Mouse (Mus musculus) embryo, embryonic 10.5 days (tissue): ENCODE data around the gene Vps13c.

Source experiments
- DNase-seq: peaks from one replicate; pipeline ENCODE4 v3.0.0-alpha.2; 2015; ENCODE audit warnings: low spot score

The Vps13c gene

GRCm38 (mm10) chr9:67883349-67883984, 43.3 kb downstream of the Vps13c start:
- DNase-seq: no peak

- no peak for DNase-seq
These were observed 43.9 kb downstream of the Vps13c start for GRCm38 (mm10) chr9:67884095-67884494.

DNA sequence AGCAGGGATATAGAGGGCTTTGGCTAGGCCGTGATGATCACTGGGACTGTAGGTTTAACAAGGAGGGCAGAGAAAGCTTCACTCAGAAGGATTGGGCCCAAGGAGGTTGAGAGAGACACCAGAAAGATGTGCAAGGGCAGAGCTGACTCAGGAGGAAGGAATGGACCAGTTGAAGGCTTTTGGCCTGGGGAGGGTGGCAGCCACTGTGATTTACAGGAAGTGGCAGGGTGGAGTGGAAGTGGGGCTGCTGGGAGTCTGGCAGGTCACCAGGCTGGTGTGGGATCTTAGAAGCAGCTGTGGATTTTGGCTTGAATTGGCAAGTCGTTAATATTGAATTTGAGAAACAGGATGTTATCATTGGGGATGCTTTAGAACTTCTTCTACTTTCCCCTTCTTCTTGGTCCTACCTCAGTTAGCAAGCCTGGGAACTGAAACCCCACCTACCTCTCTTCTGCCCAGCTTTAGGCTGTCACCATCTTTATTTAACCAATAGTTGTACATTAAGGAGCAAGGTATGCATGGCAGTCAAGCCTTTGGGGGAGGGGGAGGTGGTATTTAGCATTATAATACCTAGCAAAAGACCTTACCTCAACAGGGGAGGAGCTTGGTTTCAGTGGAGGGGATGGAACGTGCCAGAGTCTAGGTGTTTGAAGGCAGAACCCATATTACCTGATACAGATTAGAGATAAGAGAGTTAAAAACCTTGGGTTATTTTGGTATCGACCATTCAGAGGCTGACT, 47.0 kb downstream of the Vps13c start:
- DNase-seq: no peak

GRCm38 (mm10) chr9:67893474-67893873, 53.3 kb downstream of the Vps13c start:
- no peak for DNase-seq

DNA sequence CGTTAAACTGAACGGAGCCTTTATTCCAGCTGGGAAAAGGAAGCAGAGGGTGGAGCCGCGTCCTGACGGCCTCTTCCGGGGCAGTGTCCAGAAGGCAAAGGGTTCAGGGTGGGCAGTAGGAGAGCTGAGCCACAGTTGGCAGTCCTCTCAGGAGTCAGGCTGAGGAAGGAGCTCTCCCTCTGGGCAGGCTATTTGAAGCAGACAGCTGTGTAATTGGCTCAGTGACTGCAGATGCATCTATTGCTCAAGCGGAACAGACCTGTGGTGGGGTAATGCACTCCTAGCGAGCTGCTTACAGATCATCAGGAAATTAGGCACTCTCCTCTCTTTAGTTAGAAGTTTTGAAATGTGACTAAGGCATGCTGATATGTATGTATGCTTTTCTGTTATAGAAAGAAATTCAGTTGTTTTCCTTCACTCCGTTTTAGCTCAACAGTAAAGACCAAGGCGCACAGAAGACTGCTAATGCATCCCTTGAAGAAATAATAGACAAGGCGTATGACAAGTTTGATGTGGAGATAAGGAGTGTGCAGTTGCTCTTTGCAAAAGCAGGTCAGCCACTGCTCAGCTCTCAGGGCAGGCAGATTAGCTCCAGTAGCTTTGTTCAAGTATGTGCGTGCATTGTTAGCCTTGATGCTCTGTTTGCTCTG, 56.6 kb downstream of the Vps13c start:
- no peak for DNase-seq

GRCm38 (mm10) chr9:67900398-67900797, 60.2 kb downstream of the Vps13c start:
- DNase-seq: no peak

DNA sequence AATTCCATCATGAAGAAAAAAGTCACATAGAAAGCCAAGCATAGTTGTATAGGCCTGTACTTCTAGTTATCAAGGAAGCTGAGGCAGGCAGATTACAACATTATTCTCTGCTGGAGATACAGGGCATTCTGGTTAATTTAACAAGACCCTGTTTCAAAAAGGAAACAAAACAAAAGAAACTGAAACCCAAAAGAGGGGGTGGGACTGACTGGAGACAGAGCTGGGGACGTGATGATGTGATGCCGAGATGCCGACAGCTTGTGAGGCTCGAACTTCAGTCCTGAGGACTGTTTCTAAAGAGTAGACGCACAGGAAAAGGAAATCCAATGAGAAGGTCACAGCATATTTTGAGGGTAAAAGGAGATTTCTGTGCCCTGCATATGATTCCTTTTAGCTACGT, 64.2 kb downstream of the Vps13c start:
- no peak for DNase-seq

- DNase-seq: no peak
These were observed 65.3 kb downstream of the Vps13c start for GRCm38 (mm10) chr9:67905541-67905940.

- no peak for DNase-seq
These were observed 74.5 kb downstream of the Vps13c start for GRCm38 (mm10) chr9:67914681-67915080.

- no peak for DNase-seq
These were observed 82.2 kb downstream of the Vps13c start for GRCm38 (mm10) chr9:67922350-67922749.

GRCm38 (mm10) chr9:67930629-67931028, 90.4 kb downstream of the Vps13c start:
- DNase-seq: no peak

DNA sequence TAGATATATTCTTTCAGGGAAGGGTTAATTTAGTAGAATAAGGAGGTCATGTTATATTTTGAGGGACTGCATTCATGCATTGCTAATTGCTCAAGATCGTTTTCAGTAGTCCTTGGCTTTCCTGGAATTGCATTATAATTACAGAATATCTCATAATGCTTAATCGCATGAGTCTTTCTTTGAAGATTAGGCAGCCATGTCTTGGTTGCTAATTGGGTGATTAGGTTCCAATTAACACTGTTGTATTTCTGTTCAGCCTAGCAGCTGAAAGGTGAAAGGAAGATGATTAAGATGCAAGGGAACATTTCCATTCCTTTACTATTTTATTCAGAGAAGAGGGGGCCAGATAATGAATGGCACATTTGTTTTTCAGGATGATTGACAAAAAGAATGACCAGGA, 97.1 kb downstream of the Vps13c start:
- DNase-seq: no peak

- no peak for DNase-seq
These were observed 115.3 kb downstream of the Vps13c start for GRCm38 (mm10) chr9:67955466-67956010.

- no peak for DNase-seq
These were observed 121.8 kb downstream of the Vps13c start for GRCm38 (mm10) chr9:67961953-67962352.

- peak; percentile 45 for DNase-seq
These were observed 125.7 kb downstream of the Vps13c start for GRCm38 (mm10) chr9:67965889-67966288.

GRCm38 (mm10) chr9:67967011-67967410, 126.8 kb downstream of the Vps13c start:
- DNase-seq: no peak

DNA sequence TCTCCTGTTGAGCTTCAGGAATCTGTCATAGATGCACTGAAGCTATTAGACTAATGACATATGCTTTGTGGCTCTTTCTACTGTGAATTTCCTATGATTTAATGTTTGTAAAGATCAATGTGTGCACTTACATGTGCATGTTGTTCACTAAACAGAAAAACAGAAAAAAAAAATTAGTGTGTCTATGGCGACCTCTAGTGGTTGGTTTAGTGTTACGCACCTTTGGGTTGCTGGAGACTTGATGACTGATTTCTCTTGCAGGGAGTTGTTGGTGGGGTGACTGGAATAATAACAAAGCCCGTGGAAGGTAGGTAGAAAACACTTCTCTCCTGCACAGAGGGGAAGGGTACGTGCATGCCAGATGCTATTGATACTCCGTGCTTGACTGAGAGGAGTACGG, 133.3 kb downstream of the Vps13c start:
- peak; percentile 85 for DNase-seq

GRCm38 (mm10) chr9:67975491-67975890, 135.3 kb downstream of the Vps13c start:
- no peak for DNase-seq

DNA sequence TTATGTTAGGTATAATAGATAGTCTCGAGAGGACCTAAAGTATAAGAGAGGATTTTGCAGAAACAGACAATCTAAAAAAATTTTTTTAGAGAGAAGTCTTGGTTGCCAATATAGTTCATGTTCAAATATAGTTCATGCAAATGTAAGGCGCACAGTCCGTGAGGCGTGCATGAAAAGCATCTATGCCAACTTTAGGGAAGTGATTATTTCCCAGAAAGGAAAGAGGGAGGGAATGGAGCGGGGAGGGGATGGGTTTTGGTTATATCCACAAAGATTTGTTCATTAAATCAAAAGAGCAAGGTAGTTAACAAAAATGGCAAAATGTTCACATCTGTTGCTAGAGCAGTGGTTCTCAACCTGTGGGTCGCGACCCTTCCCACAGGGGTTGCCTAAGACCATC, 166.4 kb downstream of the Vps13c start:
- no peak for DNase-seq

GRCm38 (mm10) chr9:68014991-68015396, 174.8 kb downstream of the Vps13c start:
- peak; percentile 91 for DNase-seq

DNA sequence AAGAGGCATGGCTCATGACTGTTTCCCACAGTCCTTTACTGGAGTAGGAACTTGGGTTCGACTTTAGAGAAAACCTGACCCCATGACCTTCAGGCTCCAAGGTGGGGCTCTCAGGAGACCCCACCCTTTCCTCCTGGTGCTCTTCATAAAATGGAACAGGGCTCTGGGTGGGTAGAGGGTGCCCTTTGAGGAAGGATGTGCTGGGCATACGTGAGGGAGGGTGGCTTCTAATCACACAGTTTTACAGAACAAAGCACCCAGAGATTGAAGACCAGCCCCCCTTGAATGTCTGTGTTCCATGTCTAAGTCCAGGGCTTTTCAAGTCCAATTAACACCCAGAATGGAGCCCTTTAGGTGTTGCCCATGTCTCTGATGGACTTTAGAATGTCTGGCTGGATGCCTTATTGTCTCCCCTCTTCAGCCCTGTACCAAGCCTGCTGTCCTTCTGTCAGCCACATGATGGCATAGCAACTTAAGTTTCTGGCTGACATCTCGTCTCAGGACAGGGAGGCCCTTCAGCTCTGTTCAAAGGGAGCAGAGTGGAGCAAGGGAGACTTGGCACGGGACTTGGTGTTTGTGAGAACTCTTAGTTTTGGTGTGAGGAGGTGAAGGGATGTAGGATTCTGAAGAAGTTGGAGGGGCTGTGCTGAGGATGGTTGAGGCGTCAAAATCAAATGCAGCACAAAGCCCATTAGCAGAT, 176.2 kb downstream of the Vps13c start:
- peak; percentile 79 for DNase-seq

DNA sequence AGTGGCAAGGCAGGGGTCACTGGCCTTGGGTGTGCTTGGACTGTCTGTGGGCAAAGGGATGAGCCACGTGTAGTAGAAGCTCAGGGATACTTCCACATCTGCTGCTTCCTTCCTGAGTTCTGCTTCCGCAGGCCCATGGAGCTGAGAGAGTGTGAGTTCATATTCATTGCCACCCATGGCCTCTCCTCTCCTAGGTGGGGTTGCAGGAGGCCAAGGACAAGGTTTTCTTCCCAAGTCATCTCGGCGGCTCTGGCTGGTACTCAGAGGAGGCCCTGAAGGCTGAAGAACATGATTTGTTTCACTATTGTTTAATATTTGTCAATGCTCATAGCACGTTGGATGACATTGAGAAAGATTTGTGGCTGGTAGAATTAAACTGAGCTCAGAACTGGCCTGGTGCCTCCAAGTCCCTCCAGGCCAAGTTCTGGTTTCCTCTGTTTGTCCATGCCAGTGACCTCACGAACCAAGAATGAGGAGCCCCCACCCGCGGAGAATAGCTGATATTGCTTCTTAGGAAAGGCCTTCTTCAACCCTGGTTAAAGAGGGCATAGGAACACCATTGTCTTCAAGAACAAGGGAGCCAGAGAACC, 180.7 kb downstream of the Vps13c start:
- DNase-seq: no peak
